Mouse (Mus musculus) left cerebral cortex, adult 2 months (tissue): Measurements from ENCODE around the gene Glb1. TPM values are rescaled to one million over a fixed set of nuclear protein-coding genes. Genes with fewer than 3 reads are reported as not detected.
A peak's percentile ranks its signal among the peaks of the same experiment; 100 is the strongest.

ENCODE experiments used
- DNase-seq, 2 experiments: peaks; one replicate each; pipeline ENCODE4 v3.0.0; 2021 to 2022; ENCODE audit warnings: low spot score in 2 of 2, mixed read lengths in 1 of 2; ENCODE audit errors: extremely low spot score in 1 of 2
- H3K27ac ChIP-seq: fragments of 200-600 bp; 2 replicates; pipeline ENCODE4 v1.8.1; 2022
- H3K4me3 ChIP-seq: fragments of 200-600 bp; 2 replicates; pipeline ENCODE4 v1.8.1; 2022
- CTCF ChIP-seq: fragments of 200-600 bp; IDR thresholded peaks from 2 replicates; pipeline ENCODE4 v1.8.1; 2022; ENCODE audit warnings: antibody characterized with exemption, mild to moderate bottlenecking, moderate library complexity
- intact Hi-C: fragments of 180-260 bp; cut with DNase I; formaldehyde crosslinking; loops from one replicate; pipeline ENCODE4 v1.15.1; 2025
- total RNA-seq, 2 experiments: library from RNA; stranded (reverse); gene quantifications; 2 replicates each; pipeline ENCODE4 v1.2.3; 2021

The Glb1 gene
- total RNA-seq, 2 experiments from 2014 or later, result 24.5 to 24.7 TPM

DNA sequence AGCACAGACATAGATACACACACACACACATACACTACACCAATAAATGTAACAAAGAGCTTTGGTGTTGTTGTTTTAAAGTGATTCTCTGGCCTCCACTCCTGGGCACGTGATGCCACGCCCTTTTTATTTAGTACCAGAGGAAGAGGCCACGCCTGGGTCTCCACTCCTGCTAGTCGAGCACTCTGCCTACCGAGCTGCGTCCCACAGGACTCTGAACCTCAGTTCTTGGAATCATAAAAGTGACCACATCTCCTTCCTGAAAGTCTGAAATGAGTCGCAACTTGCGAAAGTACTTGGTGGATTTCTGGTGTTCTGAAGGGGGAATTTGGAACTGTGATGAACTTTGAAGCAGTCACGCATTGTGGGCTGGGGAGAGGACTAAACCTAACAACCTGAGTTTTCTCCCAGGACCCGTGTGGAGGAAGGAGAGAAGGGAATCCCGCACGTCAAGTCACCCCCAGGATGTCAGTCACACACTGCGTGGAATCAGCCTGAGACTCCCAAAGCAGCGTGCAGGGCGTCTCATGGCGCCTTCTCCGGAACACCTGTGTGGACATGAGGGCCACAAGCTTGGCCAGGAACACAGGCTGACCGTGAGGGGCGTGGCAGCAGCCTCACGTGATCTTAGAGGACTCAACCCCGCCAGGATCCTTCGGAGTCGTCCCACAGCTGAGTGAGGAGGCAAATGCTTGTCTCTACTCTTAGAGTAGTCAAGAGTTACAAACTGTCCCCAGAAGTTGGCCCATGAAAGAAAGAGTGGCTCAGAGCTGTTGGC, 86.8 kb downstream of the Glb1 start:
- no peak for DNase-seq
- no peak overlapping the region for H3K27ac ChIP-seq
- no peak overlapping the region for H3K4me3 ChIP-seq
- TF ChIP-seq CTCF, result no peak
- intact Hi-C loops, result no loop called here

DNA sequence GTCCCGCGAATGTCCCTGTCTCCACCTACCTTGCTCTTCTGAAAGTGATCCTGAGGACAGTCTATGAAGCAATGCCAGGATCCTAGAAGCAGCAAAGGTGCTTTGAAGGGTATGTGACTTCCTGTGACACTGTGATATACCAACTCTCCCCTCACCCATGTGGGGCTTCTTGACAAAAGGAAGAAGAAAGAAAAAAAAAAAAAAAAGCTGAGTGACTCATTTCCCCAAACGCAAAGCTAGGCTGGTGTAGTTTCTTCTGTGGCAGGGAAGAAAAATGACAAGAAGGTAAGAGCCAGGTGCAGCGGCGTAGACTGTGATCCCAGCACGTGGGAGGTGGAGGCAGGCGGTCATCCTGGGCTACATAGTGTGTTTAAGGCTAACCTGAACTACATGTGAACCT, 95.6 kb downstream of the Glb1 start:
- no peak for TF ChIP-seq CTCF
- no peak for DNase-seq

GRCm38 (mm10) chr9:114498218-114498617, 97.3 kb downstream of the Glb1 start:
- intact Hi-C loops, result loop anchor here (1.0 kb wide), 1 partner anchor 83 kb away; no protein-coding TSS in a partner anchor
- Histone ChIP-seq H3K4me3 (no peak overlapping the region), H3K27ac (no peak overlapping the region)
- TF ChIP-seq CTCF, result peak; percentile 81
- peak; percentile 71 to 81 for DNase-seq

More for the DNA sequence above, 95.6 kb downstream of the Glb1 start:
- H3K27ac ChIP-seq, result no peak overlapping the region
- no peak overlapping the region for H3K4me3 ChIP-seq
- intact Hi-C loops, result no loop called here

GRCm38 (mm10) chr9:114499783-114500515, 99.1 kb downstream of the Glb1 start:
- peak; percentile 20 to 35 for DNase-seq
- intact Hi-C loops, result loop anchor here (2.0 kb wide), 1 partner anchor 81 kb away; no protein-coding TSS in a partner anchor
- H3K27ac ChIP-seq, result no peak overlapping the region
- TF ChIP-seq CTCF, result peak; percentile 70
- H3K4me3 ChIP-seq, result no peak overlapping the region

GRCm38 (mm10) chr9:114501111-114501510, 100.2 kb downstream of the Glb1 start:
- no peak for TF ChIP-seq CTCF
- no peak overlapping the region for H3K27ac ChIP-seq

GRCm38 (mm10) chr9:114501913-114502312, 101.0 kb downstream of the Glb1 start:
- no peak for DNase-seq
- H3K27ac ChIP-seq, result no peak overlapping the region
- TF ChIP-seq CTCF, result no peak
- intact Hi-C loops, result loop anchor here (2.0 kb wide), 1 partner anchor 79 kb away; no protein-coding TSS in a partner anchor
- H3K4me3 ChIP-seq, result no peak overlapping the region

More at GRCm38 (mm10) chr9:114501111-114501510, 100.2 kb downstream of the Glb1 start:
- intact Hi-C loops, result loop anchor here (2.0 kb wide), 1 partner anchor 80 kb away; no protein-coding TSS in a partner anchor
- no peak overlapping the region for H3K4me3 ChIP-seq
- no peak for DNase-seq

GRCm38 (mm10) chr9:114502711-114503427, 102.0 kb downstream of the Glb1 start:
- Histone ChIP-seq H3K4me3 (no peak overlapping the region), H3K27ac (no peak overlapping the region)
- DNase-seq, result no peak
- intact Hi-C loops, result no loop called here
- TF ChIP-seq CTCF, result no peak

DNA sequence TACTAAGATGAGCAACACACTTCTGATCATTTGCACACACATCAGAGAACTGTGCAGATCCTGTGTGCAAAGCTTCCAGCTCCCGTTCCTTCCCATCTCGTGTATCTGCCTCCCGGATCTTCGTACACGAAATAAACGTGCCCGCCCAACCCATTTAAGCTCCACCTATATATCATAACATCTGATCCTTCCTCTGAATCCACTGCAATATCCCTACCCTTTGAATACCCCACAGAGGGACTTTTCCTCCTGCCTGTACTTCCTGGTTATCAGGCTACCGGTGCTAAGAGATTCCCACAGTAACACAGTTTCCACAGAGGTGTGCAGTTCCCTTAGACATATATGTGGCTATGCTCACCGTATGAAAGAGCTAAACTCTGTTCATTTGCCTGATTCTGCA, 103.9 kb downstream of the Glb1 start, which contains the start of gene Ccr4:
TSS of gene Ccr4 (minus strand) at position 101 of the 400 bp plus-strand sequence.
- intact Hi-C loops, result no loop called here
- Histone ChIP-seq H3K4me3 (no peak within 1 kb of the TSS), H3K27ac (no peak within 1 kb of the TSS)
- no peak for DNase-seq
- no peak for TF ChIP-seq CTCF

DNA sequence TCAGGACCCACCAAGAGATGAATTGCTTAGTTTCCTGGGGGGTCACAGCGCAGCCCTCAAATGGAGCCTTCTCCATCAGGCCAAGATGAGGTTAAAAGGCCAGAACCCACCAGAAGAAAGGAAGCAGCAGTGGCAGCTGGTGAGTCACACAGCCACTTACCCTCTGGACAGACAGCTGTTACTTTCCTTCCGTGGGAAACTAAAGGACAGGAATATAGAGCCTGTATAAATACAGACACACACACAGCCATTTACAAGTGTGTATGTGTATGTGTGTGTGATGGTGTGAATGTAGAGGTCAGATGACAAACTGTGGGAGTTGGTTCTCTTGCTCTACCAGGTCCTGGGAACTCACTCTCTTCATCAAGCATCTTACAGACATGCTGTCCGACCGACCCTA, 105.7 kb downstream of the Glb1 start:
- no peak for TF ChIP-seq CTCF
- H3K27ac ChIP-seq, result no peak overlapping the region
- no peak for DNase-seq
- intact Hi-C loops, result no loop called here
- no peak overlapping the region for H3K4me3 ChIP-seq

GRCm38 (mm10) chr9:114507421-114507820, 106.5 kb downstream of the Glb1 start:
- no peak for TF ChIP-seq CTCF
- no peak overlapping the region for H3K4me3 ChIP-seq
- H3K27ac ChIP-seq, result no peak overlapping the region
- DNase-seq, result no peak
- intact Hi-C loops, result no loop called here

GRCm38 (mm10) chr9:114509785-114510184, 108.9 kb downstream of the Glb1 start:
- no peak overlapping the region for H3K27ac ChIP-seq
- H3K4me3 ChIP-seq, result no peak overlapping the region
- DNase-seq, result no peak
- intact Hi-C loops, result no loop called here
- no peak for TF ChIP-seq CTCF
